Mouse (Mus musculus) adrenal gland, postnatal 36 days (tissue): ENCODE results near the gene Znrf3. TPM values are rescaled to one million over a fixed set of nuclear protein-coding genes. Genes with fewer than 3 reads are reported as not detected.
"Not testable (repeated sequence)": the region's sequence is repeated elsewhere in the genome, so short reads cannot be mapped to it uniquely, and the experiment has no call there.

ENCODE experiments used
- DNase-seq, 2 experiments: peaks; one replicate each; pipeline ENCODE4 v3.0.0; 2021; ENCODE audit warnings: mixed read lengths in 1 of 2
- long read RNA-seq, 2 experiments: library from polyadenylated mRNA; stranded (forward); transcript quantifications; one replicate each; pipeline ENCODE4 v2.0.0; 2021; ENCODE audit warnings: borderline sequencing depth in 2 of 2
- total RNA-seq, 2 experiments: library from RNA; stranded (reverse); gene quantifications; 2 replicates each; pipeline ENCODE4 v1.2.3; 2021

Gene Znrf3
- total RNA-seq, result 10 to 100 TPM; 28.8 to 35.8 TPM
- long read RNA-seq, experiment 1, partial matches to known transcripts, result 0 of 2 reads
- long read RNA-seq, experiment 1, other reads (novel, unspliced or antisense), result 2 of 2 reads
- long read RNA-seq, experiment 2, partial matches to known transcripts, result 0 of 1 reads
- long read RNA-seq, experiment 2, other reads (novel, unspliced or antisense), result 1 of 1 reads

GRCm38 (mm10) chr11:5444599-5445451 is at the start of gene Znrf3:
Gene Znrf3, minus strand, starts transcription at chr11:5444847.
- peak; percentile 96 to 97 for DNase-seq

DNA sequence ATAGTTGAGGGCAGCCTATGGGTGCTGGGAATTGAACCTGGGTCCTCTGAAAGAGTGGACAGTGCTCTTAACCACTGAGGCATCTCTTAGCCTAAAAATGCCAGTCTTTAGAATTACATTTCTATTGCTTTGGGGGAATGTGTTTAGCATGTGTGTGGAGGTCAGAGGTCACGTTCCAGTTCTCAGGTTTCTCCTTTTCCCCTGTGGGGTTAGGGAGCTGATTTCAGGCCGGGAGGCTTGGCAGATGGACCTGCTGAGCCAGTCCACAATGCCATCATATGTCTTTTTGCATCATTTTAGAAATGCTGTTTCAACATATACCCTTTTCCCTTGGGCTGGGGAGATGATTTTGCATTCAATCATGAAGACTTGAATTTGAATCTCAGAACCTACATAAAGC is 49.2 kb upstream of the Znrf3 start:
- DNase-seq, result no peak

- DNase-seq, result no peak
Measured at GRCm38 (mm10) chr11:5491912-5492311, 47.3 kb upstream of the Znrf3 start.

- peak in 1 of 2 experiments; percentile 29 for DNase-seq
Measured at GRCm38 (mm10) chr11:5490989-5491656, 46.5 kb upstream of the Znrf3 start.

- not testable (repeated sequence) for DNase-seq
Measured at GRCm38 (mm10) chr11:5489433-5489832, 44.8 kb upstream of the Znrf3 start.

GRCm38 (mm10) chr11:5485193-5486011 is 40.8 kb upstream of the Znrf3 start:
- peak; percentile 84 to 88 for DNase-seq

GRCm38 (mm10) chr11:5482581-5482980 is 37.9 kb upstream of the Znrf3 start:
- no peak for DNase-seq

- DNase-seq, result no peak
Measured at GRCm38 (mm10) chr11:5478831-5479230, 34.2 kb upstream of the Znrf3 start.

- DNase-seq, result no peak
Measured at GRCm38 (mm10) chr11:5478193-5478592, 33.5 kb upstream of the Znrf3 start.

GRCm38 (mm10) chr11:5476806-5477205 is 32.2 kb upstream of the Znrf3 start:
- DNase-seq, result no peak

- DNase-seq, result not testable (repeated sequence)
Measured at GRCm38 (mm10) chr11:5475556-5476118, 31.0 kb upstream of the Znrf3 start.

DNA sequence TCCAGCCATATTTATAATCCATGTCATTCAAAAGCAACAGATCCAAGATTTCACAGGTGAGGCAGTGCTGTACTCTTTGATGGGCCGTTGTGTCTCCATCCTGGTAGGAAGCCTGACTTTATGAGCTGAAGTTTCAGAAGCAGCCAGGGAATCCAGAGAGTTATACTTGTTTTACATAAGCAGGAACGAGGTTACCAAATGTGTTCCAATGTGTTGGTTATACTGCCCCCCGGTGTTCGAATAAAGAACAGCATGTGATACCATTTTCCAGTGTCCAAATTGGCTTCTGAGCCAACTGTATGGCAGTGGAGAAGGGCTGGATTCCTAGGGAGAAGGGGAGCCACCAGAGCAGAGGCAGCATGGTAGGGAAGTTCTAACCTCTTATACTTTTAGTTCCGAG is 29.5 kb upstream of the Znrf3 start:
- peak; percentile 44 to 69 for DNase-seq

DNA sequence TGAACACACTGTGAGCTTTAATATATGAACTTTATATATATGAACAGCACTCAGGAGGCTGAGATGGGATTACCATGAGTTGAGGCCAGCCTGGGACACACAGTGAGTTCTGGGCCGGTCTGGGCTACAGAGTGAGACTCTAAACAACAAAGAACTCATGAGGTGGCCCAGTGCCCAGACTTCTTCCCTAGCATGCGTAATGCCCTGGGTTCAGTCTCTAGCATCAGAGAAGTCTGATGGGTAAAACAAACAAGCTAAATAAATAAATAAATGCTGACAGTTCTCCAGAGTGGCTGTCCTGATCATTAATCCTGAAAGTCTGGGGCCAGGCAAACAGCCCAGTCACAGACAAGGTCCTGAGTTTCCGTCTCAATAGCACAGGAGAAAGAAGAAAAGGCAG is 25.4 kb upstream of the Znrf3 start:
- DNase-seq, result peak in 1 of 2 experiments; percentile 5

GRCm38 (mm10) chr11:5469084-5469483 is 24.4 kb upstream of the Znrf3 start:
- peak; percentile 40 to 56 for DNase-seq

- DNase-seq, result no peak
Measured at GRCm38 (mm10) chr11:5468471-5468870, 23.8 kb upstream of the Znrf3 start.

GRCm38 (mm10) chr11:5451923-5452322 is 7.3 kb upstream of the Znrf3 start:
- DNase-seq, result no peak

- DNase-seq, result no peak
Measured at GRCm38 (mm10) chr11:5451341-5451740, 6.7 kb upstream of the Znrf3 start.

- DNase-seq, result no peak
Measured at GRCm38 (mm10) chr11:5450701-5451100, 6.1 kb upstream of the Znrf3 start.

DNA sequence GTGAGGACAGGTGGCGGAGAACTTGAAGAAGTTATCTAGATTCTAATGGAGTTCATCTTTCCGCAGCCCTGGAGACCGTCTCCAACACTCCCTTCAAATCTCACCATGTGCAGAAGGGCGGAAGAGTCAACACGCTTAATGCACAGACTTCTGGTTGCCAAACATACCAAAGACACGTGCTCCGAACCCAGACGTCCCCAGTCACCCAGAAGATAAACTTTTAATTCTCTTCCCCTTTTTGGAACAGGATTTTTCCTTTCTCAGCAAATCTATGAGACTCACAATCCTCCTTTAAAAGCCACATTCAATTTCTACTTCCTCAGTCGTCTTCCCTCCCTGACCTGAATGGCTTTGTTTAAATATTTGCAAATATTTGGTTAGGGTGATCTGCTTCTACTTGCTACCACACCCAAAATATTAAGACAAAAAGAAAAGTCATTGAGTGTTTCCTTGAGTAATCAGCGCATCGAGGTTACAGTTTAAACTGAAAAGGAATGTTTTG is 856 bp upstream of the Znrf3 start:
- no peak for DNase-seq

- peak; percentile 46 to 52 for DNase-seq
Measured at GRCm38 (mm10) chr11:5444234-5444598, 431 bp downstream of the Znrf3 start.

- peak; percentile 58 for DNase-seq
Measured at GRCm38 (mm10) chr11:5443511-5444233, 975 bp downstream of the Znrf3 start.
